Mouse (Mus musculus) erythroid progenitor cell, adult 5-6 weeks (primary cell): ENCODE measurements around the gene Otud7a. TPM values are rescaled to one million over a fixed set of nuclear protein-coding genes. Genes with fewer than 3 reads are reported as not detected.

Experiments used
- ATAC-seq: replicated peaks from 2 replicates; pipeline ENCODE4 v1.8.0; 2016; ENCODE audit warnings: moderate number of reproducible peaks, mild to moderate bottlenecking, moderate TSS enrichment, inconsistent platforms; ENCODE audit not compliant: poor library complexity, low FRiP score, severe bottlenecking
- total RNA-seq, 2 experiments: library from RNA; stranded (forward) in 1 of 2; stranded (reverse) in 1 of 2; fragments of 150-400 nt in 1 of 2; fragments of 186-747, 209-891 nt in 1 of 2; gene quantifications; 2 replicates each; pipeline versions ENCODE4 v1.2.3 to v1.2.4; 2015 to 2017; ENCODE audit warnings: low replicate concordance in 2 of 2

The Otud7a gene
- total RNA-seq (2015; ENCODE audit: low replicate concordance): not detected in 2 replicates
- total RNA-seq (2017; ENCODE audit: low replicate concordance): not detected in 2 replicates

- ATAC-seq: no peak
These were observed at the start of gene Otud7a for GRCm38 (mm10) chr7:63444484-63445345. TSS of gene Otud7a (plus strand) at chr7:63444751.

GRCm38 (mm10) chr7:63405988-63406387, 38.6 kb upstream of the Otud7a start:
- no peak for ATAC-seq

DNA sequence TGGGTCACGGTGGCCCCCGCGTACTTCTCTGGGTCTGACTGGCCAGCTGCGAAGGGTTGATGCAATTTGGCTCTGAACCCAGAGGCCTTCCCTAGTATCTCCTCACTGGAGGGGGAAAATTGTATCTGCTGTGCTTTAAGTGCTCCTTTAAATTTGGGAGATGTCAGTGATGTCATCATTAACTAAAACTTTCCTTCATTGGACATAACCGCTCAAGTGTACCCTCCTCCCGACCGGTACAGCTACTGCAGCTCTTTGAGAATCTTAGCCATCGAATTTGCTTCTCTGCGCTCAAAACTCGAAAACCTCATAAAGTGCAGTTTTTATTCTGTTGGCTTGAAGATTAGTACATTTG, 772 bp downstream of the Otud7a start:
- no peak for ATAC-seq

DNA sequence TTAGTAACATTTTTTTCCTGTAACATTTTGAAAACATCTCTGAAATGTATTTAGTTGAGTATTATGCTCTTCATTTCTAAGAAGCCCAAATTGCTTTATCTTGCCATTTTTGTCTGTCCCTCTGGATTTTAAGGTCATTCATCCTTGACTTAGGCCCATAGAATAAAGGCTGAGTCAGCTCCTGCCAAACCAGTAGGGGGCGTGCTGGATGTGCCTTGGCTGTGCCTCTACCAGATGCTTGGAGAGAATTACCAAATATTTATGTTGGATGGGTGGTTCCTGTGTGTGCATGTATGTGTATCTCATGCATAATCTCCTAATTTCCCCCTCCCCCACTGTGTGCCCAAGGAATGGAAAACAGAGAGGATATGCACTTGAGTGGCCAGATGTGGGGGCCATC, 2.4 kb downstream of the Otud7a start:
- ATAC-seq: no peak

DNA sequence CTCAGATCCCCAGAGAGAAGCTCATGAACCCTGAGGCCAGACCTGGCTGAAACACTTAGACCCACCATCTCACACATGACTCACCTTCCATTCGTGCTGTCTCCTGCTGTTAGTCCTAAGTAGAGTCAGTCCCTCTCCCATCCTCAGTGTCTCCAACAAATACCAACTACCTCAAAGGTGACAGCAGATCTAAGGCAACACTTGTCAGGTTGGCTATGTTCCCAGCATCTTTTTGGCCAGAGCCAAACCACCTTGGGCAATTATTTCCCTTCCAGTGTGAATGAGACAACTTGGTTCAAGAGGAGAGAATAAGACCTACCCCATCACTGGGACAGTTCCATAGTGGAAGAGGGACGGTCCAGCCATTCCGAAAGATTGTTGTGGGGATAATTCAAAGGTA, 10.7 kb downstream of the Otud7a start:
- no peak for ATAC-seq

DNA sequence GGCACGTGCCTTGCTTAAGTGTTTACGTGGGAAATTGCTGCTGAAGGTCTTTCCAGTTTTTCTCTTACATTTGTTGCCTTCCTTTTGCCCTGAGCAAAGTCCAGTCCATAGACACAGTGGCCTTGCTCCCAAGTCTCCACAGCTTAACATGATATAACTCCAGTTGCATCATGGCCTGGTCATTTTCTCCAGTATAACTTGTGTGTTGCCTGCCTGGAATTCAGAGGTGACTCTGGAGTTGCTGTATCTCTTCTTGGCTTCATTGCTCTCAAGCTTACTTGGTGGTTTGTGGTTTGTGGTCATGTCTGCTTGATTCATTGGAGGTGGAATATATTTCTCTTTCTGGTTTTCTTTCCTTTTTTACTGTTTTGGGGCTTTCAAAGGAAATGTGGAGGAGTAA, 17.7 kb downstream of the Otud7a start:
- ATAC-seq: no peak

- no peak for ATAC-seq
These were observed 18.1 kb downstream of the Otud7a start for GRCm38 (mm10) chr7:63462684-63463083.

GRCm38 (mm10) chr7:63466729-63467128, 22.2 kb downstream of the Otud7a start:
- no peak for ATAC-seq

GRCm38 (mm10) chr7:63468258-63468657, 23.7 kb downstream of the Otud7a start:
- no peak for ATAC-seq

DNA sequence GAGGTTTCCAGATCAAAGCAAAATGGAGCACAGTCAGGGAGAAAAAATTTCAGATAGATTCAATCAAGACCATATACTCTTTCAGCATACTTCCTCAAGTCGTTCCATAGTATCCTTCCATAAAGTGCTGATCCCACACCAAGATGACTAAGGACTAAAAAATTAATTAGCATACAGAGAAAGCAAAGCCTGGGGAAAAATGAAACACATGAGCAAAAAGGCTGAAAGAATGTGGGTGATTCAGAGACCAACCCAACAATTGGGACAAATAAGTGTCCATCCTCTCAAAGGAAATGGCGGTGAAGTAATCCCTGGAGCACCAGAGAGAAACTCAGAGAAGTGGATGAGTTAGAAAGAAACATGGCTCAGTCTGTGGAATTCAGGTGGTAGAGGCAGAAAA, 38.5 kb downstream of the Otud7a start:
- ATAC-seq: no peak

DNA sequence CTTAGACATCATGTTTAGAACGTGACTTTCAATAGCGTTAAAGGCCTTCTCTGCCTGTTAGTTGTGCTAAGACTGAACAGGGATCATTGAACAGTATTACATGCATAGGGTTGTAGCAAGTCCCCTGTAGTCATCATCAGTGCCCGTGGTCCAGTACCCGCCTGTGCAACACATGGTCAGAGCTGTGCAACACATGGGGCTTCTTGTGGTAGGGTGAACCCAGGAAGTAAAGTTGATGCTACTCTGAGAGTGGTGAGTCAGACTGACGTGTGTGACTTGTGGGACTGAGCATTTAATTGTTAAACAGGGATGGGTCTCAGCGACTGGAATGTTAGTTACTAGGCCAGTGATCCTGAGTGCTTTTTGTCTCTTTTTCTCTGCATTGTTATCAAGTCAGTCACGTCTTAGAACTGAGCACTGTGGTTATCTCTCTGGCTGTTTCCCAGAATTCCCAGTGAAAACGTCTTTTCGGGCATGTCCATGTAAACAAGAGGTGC, 52.5 kb downstream of the Otud7a start:
- ATAC-seq: no peak

DNA sequence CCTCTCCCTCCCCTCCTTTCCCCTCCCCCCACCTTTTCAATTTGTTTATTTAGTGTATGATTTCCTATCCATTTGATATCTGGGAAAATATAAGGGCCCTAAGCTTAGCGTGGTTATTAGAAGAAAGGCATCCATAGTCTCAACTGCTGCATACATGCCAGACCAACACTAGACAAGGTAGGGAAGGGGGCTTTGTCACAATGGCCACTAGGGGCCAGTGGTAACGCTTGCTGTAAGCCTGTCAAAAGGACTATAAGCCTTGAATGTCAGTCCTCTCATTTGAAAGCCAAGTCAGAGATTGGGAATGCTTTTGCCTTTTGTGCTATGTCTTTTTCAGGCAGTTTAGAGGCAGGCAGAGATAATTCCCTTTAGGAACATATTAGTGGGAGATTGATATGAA, 59.7 kb downstream of the Otud7a start:
- no peak for ATAC-seq

DNA sequence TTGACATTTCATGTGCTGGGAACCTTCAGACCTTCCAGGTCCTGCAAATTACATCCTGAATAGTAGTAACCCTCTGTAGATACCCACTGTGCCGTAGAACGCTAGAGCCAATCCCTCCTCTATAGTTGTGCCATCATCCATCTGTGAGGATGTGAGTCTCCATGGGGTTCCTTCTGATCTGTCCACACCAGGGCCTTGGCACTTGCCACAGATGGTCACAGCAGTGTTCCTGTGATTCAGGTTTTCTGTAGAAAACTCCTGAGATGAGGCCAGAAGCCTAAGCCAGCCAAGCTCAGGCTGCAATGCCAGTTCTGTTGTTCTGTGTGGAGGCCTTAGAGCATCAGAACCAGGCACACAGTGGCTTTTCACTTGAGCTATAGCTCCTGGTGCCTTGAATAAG, 63.5 kb downstream of the Otud7a start:
- no peak for ATAC-seq

GRCm38 (mm10) chr7:63509825-63510224, 65.3 kb downstream of the Otud7a start:
- no peak for ATAC-seq

- no peak for ATAC-seq
These were observed 66.9 kb downstream of the Otud7a start for GRCm38 (mm10) chr7:63511458-63511857.

DNA sequence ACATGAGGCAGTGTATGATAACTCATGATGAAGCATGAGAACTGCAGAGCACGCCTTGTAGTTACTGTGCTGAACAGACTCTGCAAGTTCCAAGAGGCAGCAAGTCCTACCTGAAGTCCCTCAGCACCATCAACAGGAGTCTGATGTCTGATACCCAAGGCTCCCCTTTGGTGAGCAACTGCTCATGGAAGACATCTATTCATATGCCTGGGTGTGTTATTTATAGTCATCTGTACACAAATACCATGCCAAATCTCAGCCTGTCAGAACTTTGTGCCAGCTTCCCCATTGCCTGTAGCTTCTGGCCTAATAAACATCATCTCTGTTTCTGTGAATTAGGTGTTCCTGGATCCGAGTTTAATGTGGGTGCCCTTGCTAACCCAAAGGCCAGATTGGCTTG, 68.0 kb downstream of the Otud7a start:
- ATAC-seq: no peak

DNA sequence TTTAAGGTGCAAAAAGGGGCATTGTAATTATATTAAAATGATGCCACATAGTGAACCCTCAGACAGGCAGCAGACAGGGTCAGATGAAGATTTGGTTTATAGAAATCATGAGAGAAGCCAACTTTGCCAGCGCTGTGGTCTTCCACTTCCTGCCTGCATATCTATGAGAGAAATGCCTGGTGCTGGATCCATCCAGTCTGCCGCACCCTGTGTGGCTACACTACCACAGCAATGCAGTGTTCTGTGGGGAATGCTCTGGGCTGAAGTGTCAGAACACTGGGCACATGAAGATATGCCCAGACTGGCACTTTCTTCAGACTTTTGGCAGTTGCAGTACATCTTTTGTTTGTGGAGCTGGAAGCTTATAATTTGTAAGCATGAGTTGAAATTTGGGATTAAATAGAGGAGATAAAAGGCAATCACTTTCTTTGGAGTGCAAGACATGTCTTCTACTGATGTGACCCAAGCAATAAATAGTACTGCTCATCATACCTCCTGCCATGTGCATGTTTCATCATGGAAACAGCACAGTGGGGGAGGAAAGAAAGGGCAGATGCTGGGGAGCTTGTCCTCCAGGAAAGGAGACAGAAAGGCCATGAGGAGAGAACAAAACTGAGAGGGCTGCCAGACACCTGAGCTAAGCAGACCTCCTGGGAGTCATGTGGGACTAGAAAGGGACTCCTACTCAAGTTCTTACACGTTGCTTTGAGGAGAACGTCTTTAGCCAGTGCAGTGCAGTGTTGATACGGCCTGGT, 71.8 kb downstream of the Otud7a start:
- no peak for ATAC-seq

GRCm38 (mm10) chr7:63520299-63520698, 75.7 kb downstream of the Otud7a start:
- ATAC-seq: no peak

DNA sequence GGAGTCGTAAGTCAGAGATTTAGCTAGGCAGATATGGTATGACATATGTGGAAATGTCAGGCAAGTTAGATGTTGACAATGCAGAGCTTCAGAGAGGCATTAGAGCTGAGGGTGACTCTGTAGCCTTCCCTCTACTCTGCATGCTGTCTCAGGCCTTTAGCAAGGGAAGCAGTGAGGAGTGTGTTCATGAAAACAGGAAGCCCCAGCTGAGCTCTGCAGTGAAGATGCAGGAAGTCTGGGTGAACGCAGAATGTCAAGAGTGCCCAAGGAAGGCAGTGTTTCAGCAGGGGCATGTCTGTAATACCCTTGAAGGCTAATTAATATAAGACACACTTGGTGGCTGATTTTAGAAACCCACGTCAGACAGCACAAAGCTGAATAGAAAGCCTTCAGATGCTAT, 77.9 kb downstream of the Otud7a start:
- ATAC-seq: no peak

GRCm38 (mm10) chr7:63523051-63523450, 78.5 kb downstream of the Otud7a start:
- no peak for ATAC-seq

GRCm38 (mm10) chr7:63540293-63540692, 95.7 kb downstream of the Otud7a start:
- ATAC-seq: no peak
